Mouse (Mus musculus): Measurements from ENCODE around the gene Ccnd1. TPM values are rescaled to one million over a fixed set of nuclear protein-coding genes. Genes with fewer than 3 reads are reported as not detected.

The Ccnd1 gene
- polyA plus RNA-seq, 1 experiment from 2014 or later: 10.1 TPM

GRCm38 (mm10) chr7:144977121-144977520 is 37.4 kb upstream of the Ccnd1 start:
- TF ChIP-seq EP300 (IDR thresholded peaks at IDR 0.05; ENCODE audit: low read depth) (no peak), CTCF (IDR thresholded peaks at IDR 0.05; ENCODE audit: low read depth) (no peak)
- no peak overlapping the region for H3K4me3 ChIP-seq (ENCODE audit: low read depth, low read length)
- DNase-seq: no peak
- 85% methylated on average over 2 of the region's 2 CpGs for WGBS (ENCODE audit: insufficient replicate concordance)
- no peaks in the 10 kb centered on the region for H3K4me1 ChIP-seq (ENCODE audit: insufficient read depth)
- no peak overlapping the region for H3K4me2 ChIP-seq (ENCODE audit: low read depth, low read length)
- H3K9me3 ChIP-seq (ENCODE audit: low read length): no peaks in the 10 kb centered on the region
- no peak overlapping the region for H3K27ac ChIP-seq (ENCODE audit: low read depth)
- H3K9ac ChIP-seq (replicated peaks): no peak overlapping the region
- ATAC-seq: no peak
- no peaks in the 10 kb centered on the region for H3K36me3 ChIP-seq (replicated peaks; ENCODE audit: insufficient read depth, low read length)
- H3K27me3 ChIP-seq (ENCODE audit: insufficient read depth, low read length): no peaks in the 10 kb centered on the region

DNA sequence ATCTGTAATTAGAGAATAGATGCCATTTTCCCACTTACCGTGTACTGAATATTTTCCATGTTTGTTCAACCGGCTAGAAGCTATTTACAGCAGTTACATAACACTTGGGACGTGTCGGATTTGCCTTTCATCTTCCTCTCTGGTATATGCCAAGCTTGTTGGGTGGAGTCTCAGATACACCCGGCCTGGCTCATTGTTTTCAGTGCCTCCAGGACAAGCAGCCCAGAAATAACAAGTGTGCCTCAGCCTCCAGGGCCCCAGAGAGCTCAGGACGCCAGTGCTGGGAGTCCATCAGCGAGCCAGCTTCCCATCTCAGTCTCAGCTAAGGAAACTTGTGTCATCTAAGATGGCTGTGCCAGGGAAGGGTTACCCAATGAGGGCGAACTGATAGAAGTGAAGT is 33.7 kb upstream of the Ccnd1 start:
- H3K4me3 ChIP-seq (ENCODE audit: low read depth, low read length): no peak overlapping the region
- no peak overlapping the region for H3K27ac ChIP-seq (ENCODE audit: low read depth)
- H3K27me3 ChIP-seq (ENCODE audit: insufficient read depth, low read length): no peaks in the 10 kb centered on the region
- no peak for DNase-seq
- no peak overlapping the region for H3K9ac ChIP-seq (replicated peaks)
- no peaks in the 10 kb centered on the region for H3K9me3 ChIP-seq (ENCODE audit: low read length)
- no peaks in the 10 kb centered on the region for H3K36me3 ChIP-seq (replicated peaks; ENCODE audit: insufficient read depth, low read length)
- ATAC-seq: no peak
- TF ChIP-seq EP300 (IDR thresholded peaks at IDR 0.05; ENCODE audit: low read depth) (no peak), CTCF (IDR thresholded peaks at IDR 0.05; ENCODE audit: low read depth) (no peak)
- 63% methylated on average over 8 of the region's 8 CpGs for WGBS (ENCODE audit: insufficient replicate concordance)
- H3K4me2 ChIP-seq (ENCODE audit: low read depth, low read length): no peak overlapping the region
- H3K4me1 ChIP-seq (ENCODE audit: insufficient read depth): no peaks in the 10 kb centered on the region

- no peaks in the 10 kb centered on the region for H3K27me3 ChIP-seq (ENCODE audit: insufficient read depth, low read length)
- 37% methylated on average over 2 of the region's 2 CpGs for WGBS (ENCODE audit: insufficient replicate concordance)
- H3K9me3 ChIP-seq (ENCODE audit: low read length): no peaks in the 10 kb centered on the region
- TF ChIP-seq EP300 (IDR thresholded peaks at IDR 0.05; ENCODE audit: low read depth) (no peak), CTCF (IDR thresholded peaks at IDR 0.05; ENCODE audit: low read depth) (no peak)
- no peak overlapping the region for H3K4me2 ChIP-seq (ENCODE audit: low read depth, low read length)
- no peak overlapping the region for H3K27ac ChIP-seq (ENCODE audit: low read depth)
- no peaks in the 10 kb centered on the region for H3K36me3 ChIP-seq (replicated peaks; ENCODE audit: insufficient read depth, low read length)
- no peak for ATAC-seq
- no peak overlapping the region for H3K4me3 ChIP-seq (ENCODE audit: low read depth, low read length)
- no peaks in the 10 kb centered on the region for H3K4me1 ChIP-seq (ENCODE audit: insufficient read depth)
- no peak for DNase-seq
- H3K9ac ChIP-seq (replicated peaks): no peak overlapping the region
These were observed 32.0 kb upstream of the Ccnd1 start for GRCm38 (mm10) chr7:144971769-144972168.

DNA sequence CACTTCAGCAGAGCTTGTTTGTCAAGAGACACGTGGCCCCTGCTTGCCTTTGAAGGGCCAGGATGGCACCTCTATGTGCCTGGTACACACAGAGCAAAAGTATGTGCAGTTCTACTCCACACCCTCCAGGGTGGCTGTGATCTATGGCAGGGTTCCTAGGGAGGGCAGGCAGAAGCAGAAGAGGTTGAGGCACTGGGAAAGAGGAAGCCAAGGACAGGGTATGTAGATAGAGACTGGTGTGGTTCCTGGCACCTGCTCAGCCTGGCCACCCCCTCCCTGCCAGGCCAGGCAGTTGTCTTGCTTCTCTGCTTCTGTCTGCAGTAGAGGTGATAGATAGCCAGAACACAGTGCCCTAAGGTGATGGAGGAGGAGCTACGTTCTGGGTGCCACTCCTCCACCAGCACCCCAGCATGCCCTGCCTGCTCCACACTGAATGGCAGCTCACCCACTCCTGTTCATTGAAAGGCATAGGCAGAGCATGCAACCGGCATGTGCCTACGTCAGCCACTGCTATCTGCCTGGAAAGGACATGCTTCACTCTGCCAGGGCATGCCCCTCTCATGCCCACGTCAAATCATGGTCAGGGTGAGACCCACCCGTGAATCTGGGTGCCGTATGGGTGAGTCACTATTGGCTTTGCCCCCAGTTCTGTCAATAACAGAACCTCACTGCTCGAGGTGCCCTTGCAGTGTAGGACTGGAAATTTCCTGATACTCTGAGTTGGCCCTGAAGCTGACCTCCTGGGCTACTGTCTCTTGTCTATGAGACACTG is 31.5 kb upstream of the Ccnd1 start:
- Histone ChIP-seq H3K27me3 (ENCODE audit: insufficient read depth, low read length) (no peaks in the 10 kb centered on the region), H3K36me3 (replicated peaks; ENCODE audit: insufficient read depth, low read length) (no peaks in the 10 kb centered on the region), H3K9me3 (ENCODE audit: low read length) (no peaks in the 10 kb centered on the region), H3K4me2 (ENCODE audit: low read depth, low read length) (no peak overlapping the region), H3K9ac (replicated peaks) (no peak overlapping the region), H3K4me1 (ENCODE audit: insufficient read depth) (no peaks in the 10 kb centered on the region), H3K27ac (ENCODE audit: low read depth) (no peak overlapping the region), H3K4me3 (ENCODE audit: low read depth, low read length) (no peak overlapping the region)
- no peak for DNase-seq
- ATAC-seq: peak; percentile 35; the same call in 1 of the 2 replicates
- WGBS (ENCODE audit: insufficient replicate concordance): 60% methylated on average over 8 of the region's 8 CpGs
- TF ChIP-seq EP300 (IDR thresholded peaks at IDR 0.05; ENCODE audit: low read depth): no peak
- no peak for TF ChIP-seq CTCF (IDR thresholded peaks at IDR 0.05; ENCODE audit: low read depth)

GRCm38 (mm10) chr7:144965893-144966292 is 26.2 kb upstream of the Ccnd1 start:
- ATAC-seq (no peak), DNase-seq (no peak)
- WGBS (ENCODE audit: insufficient replicate concordance): 63% methylated on average over 5 of the region's 5 CpGs
- no peak overlapping the region for H3K4me3 ChIP-seq (ENCODE audit: low read depth, low read length)
- H3K36me3 ChIP-seq (replicated peaks; ENCODE audit: insufficient read depth, low read length): no peaks in the 10 kb centered on the region
- no peak overlapping the region for H3K4me2 ChIP-seq (ENCODE audit: low read depth, low read length)
- H3K9ac ChIP-seq (replicated peaks): no peak overlapping the region
- no peak overlapping the region for H3K27ac ChIP-seq (ENCODE audit: low read depth)
- TF ChIP-seq CTCF (IDR thresholded peaks at IDR 0.05; ENCODE audit: low read depth) (no peak), EP300 (IDR thresholded peaks at IDR 0.05; ENCODE audit: low read depth) (no peak)
- H3K4me1 ChIP-seq (ENCODE audit: insufficient read depth): no peaks in the 10 kb centered on the region
- H3K9me3 ChIP-seq (ENCODE audit: low read length): no peaks in the 10 kb centered on the region
- H3K27me3 ChIP-seq (ENCODE audit: insufficient read depth, low read length): no peaks in the 10 kb centered on the region

DNA sequence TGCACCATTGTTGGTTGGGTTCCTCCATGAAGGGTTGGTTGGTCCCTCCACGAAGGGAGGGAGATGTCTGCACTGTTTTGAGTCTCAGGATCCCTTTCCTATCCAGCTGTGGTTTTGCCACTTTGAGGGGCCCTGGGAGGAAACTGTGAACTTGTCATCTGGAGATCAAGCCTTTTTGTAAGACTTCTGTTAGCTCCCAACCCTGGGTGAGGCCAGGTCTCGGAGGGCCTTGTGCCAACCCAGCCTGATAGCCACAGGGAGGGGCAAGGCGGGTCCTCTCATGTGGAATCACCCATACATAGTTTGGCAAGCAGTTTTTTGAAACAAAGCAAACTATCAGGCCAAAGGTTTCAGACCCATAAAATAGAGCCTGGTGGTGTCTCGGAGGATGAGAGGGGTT is 24.6 kb upstream of the Ccnd1 start:
- TF ChIP-seq CTCF (IDR thresholded peaks at IDR 0.05; ENCODE audit: low read depth): no peak
- no peak for TF ChIP-seq EP300 (IDR thresholded peaks at IDR 0.05; ENCODE audit: low read depth)
- H3K27ac ChIP-seq (ENCODE audit: low read depth): no peak overlapping the region
- H3K9ac ChIP-seq (replicated peaks): no peak overlapping the region
- H3K9me3 ChIP-seq (ENCODE audit: low read length): no peaks in the 10 kb centered on the region
- H3K36me3 ChIP-seq (replicated peaks; ENCODE audit: insufficient read depth, low read length): no peaks in the 10 kb centered on the region
- no peak overlapping the region for H3K4me3 ChIP-seq (ENCODE audit: low read depth, low read length)
- no peaks in the 10 kb centered on the region for H3K4me1 ChIP-seq (ENCODE audit: insufficient read depth)
- H3K27me3 ChIP-seq (ENCODE audit: insufficient read depth, low read length): no peaks in the 10 kb centered on the region
- H3K4me2 ChIP-seq (ENCODE audit: low read depth, low read length): no peak overlapping the region
- no peak for ATAC-seq
- DNase-seq: no peak
- WGBS (ENCODE audit: insufficient replicate concordance): 48% methylated on average over 4 of the region's 4 CpGs
